Mouse (Mus musculus) neural tube, embryonic 14.5 days (tissue): ENCODE measurements around the gene Pdzd2. TPM values are rescaled to one million over a fixed set of nuclear protein-coding genes. Genes with fewer than 3 reads are reported as not detected.

Experiments
- ATAC-seq: fragments of 200-750 bp; cut with Nextera tagmentation; 2 replicates; pipeline ENCODE4 v1.8.0; 2017; ENCODE audit warnings: low read depth, mild to moderate bottlenecking, moderate TSS enrichment, moderate library complexity
- H3K27ac ChIP-seq: fragments of 300-500 bp; sonication (generic); 2 replicates; pipeline ENCODE4 v1.5.1; 2014; ENCODE audit warnings: low read depth, mild to moderate bottlenecking, control low read depth, low read length, moderate library complexity, mixed read lengths
- H3K27me3 ChIP-seq: fragments of 300-500 bp; sonication (generic); 2 replicates; pipeline ENCODE4 v1.6.1; 2014; ENCODE audit warnings: low read length; ENCODE audit not compliant: control insufficient read depth, insufficient read depth
- H3K36me3 ChIP-seq: fragments of 300-500 bp; sonication (generic); 2 replicates; pipeline ENCODE4 v1.6.1; 2014; ENCODE audit warnings: low read length, mixed read lengths; ENCODE audit not compliant: control insufficient read depth, insufficient read depth
- H3K4me1 ChIP-seq: fragments of 300-500 bp; sonication (generic); 2 replicates; pipeline ENCODE4 v1.6.1; 2014; ENCODE audit warnings: low read length; ENCODE audit not compliant: control insufficient read depth, insufficient read depth
- H3K4me2 ChIP-seq: fragments of 300-500 bp; sonication (generic); 2 replicates; pipeline ENCODE4 v1.6.1; 2014; ENCODE audit warnings: mild to moderate bottlenecking, low read depth, low read length, control low read depth
- H3K4me3 ChIP-seq: fragments of 300-500 bp; sonication (generic); 2 replicates; pipeline ENCODE4 v1.5.1; 2014; ENCODE audit warnings: low read depth, low read length, control low read depth, mixed read lengths
- H3K9ac ChIP-seq: fragments of 300-500 bp; sonication (generic); replicated peaks from 2 replicates; pipeline ENCODE4 v1.6.1; 2014; ENCODE audit warnings: low read depth, mild to moderate bottlenecking, control low read depth, low read length, mixed read lengths
- H3K9me3 ChIP-seq: fragments of 300-500 bp; sonication (generic); 2 replicates; pipeline ENCODE4 v1.6.1; 2016; ENCODE audit warnings: low read length; ENCODE audit not compliant: control insufficient read depth
- WGBS: fragments of 180-500 bp; shearing (Covaris S2); extraction: QIAGEN DNeasy Blood & Tissue Kit; methylation state at CpG from one replicate; pipeline ENCODE4 v1.1.7; 2014; 5-methylcytosine and 5-hydroxymethylcytosine counted together
- polyA plus RNA-seq: library from polyadenylated mRNA; unstranded; fragments of >200 nt; fragmentation: Nextera tagmentation; extraction: Ambion mirVana; gene quantifications from 2 replicates; pipeline ENCODE4 v1.2.1, GENCODE M21; 2014

The Pdzd2 gene
- polyA plus RNA-seq, 1 experiment from 2014 or later = 16.6 TPM

DNA sequence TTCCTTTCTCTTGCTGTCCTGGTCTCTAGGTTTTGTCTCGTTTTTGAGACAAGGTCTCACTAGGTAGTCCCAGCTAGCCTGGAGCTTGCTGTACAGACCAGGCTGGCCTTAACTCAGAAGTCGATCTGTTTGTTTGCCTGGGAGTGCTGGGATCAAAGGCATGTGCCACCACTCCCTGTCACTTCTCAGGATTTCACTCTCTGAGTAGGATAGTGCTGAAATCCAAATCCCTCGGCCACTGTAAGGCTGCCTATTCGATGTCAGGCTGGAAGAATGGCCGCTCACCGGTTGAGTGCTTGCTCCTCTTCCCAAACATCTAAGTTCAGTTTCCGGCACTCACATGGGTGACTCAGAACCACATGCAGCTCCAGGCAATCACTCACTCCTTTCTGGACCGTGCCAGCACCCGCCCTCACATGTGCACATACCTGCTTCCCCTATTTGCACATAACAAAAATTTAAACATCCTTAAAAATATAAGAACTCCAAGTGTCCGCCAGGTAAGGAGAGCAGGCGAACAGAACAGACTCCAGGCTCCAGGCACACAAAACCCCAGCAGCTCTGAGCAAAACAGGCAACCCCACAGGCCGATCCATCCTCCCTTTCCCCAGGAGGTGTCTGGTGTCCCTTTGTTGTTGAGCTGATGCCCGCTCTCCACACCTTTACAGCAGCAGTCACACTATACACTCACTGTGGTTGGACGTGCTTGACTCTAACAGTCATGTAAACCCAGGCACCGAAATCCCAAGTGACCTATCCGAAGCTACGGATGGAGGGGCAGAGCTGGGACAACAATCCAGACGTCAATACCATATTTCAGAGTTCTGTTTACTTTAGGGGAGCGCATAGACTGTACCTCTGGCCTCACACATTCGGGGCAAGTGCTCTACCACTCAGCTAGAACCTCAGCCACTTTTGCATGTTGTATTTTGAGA is 124.5 kb downstream of the Pdzd2 start:
- Histone ChIP-seq H3K4me3 (no peak overlapping the region), H3K27me3 (no peaks in the 10 kb centered on the region), H3K9ac (no peak overlapping the region), H3K9me3 (no peaks in the 10 kb centered on the region), H3K4me1 (no peaks in the 10 kb centered on the region), H3K36me3 (no peaks in the 10 kb centered on the region), H3K27ac (no peak overlapping the region), H3K4me2 (no peak overlapping the region)
- WGBS = 74% methylated on average over 20 of the region's 20 CpGs
- ATAC-seq = no peak

DNA sequence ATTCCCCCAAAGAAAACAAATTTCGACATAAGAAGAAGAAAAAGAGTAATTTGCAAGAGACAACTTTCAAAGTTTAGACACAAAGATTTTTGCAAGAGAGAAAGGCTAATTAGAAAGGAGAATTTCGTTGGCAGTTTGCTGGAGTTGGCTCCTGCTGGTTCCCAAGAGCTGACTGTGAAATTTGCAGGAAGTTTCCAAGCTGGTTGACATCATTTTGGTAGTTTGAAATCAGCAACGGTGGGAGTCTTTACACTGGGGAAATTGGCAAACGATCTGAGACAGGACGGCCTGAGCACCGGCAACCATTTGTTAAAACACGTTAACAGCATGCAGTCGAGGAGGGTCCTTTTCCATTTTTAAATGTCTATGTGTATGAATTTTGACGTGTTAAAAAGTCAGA is 125.7 kb downstream of the Pdzd2 start:
- Histone ChIP-seq H3K4me2 (no peak overlapping the region), H3K9ac (no peak overlapping the region), H3K4me1 (no peaks in the 10 kb centered on the region), H3K27me3 (no peaks in the 10 kb centered on the region), H3K27ac (no peak overlapping the region), H3K4me3 (no peak overlapping the region), H3K36me3 (no peaks in the 10 kb centered on the region), H3K9me3 (no peaks in the 10 kb centered on the region)
- ATAC-seq = no peak
- 52% methylated on average over 9 of the region's 9 CpGs for WGBS

DNA sequence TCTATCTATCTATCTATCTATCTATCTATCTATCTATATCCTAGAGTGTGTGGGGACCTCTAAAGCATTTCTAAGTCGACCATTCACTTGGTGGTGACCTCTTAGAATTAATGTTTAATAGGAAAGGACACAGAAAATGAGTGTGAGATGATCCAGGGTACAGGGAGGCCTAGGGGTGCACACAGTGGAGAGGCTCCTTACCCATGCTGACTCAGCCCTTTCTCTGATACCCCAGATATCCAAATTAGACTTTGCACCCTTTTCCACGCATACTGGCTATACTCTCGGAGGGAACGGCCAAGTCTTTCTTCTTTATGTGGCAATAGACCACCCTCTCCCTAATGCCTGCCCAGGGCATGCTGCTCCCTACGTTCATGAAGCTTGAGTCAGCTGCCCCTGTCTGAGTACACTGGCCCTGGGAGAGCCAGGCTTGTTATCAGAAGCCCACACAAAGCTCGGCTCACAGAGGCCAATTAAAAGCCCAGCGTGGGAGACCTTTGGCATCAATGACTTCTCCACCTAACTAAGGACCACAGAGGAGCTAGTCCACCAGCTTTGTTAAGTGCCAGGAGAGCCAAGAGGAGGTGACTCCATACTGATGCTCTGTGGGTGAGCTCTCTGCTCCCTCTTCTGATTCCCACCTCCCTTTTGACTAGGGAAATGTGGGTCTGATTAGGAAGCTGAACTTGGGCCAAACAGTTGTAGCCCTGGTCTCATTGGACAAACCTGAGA is 126.6 kb downstream of the Pdzd2 start:
- H3K4me3 ChIP-seq = no peak overlapping the region
- ATAC-seq = no peak
- no peaks in the 10 kb centered on the region for H3K4me1 ChIP-seq
- H3K9ac ChIP-seq = no peak overlapping the region
- H3K27me3 ChIP-seq = no peaks in the 10 kb centered on the region
- H3K27ac ChIP-seq = no peak overlapping the region
- WGBS = 78% methylated on average over 7 of the region's 7 CpGs
- H3K4me2 ChIP-seq = no peak overlapping the region
- H3K9me3 ChIP-seq = no peaks in the 10 kb centered on the region
- H3K36me3 ChIP-seq = no peaks in the 10 kb centered on the region

DNA sequence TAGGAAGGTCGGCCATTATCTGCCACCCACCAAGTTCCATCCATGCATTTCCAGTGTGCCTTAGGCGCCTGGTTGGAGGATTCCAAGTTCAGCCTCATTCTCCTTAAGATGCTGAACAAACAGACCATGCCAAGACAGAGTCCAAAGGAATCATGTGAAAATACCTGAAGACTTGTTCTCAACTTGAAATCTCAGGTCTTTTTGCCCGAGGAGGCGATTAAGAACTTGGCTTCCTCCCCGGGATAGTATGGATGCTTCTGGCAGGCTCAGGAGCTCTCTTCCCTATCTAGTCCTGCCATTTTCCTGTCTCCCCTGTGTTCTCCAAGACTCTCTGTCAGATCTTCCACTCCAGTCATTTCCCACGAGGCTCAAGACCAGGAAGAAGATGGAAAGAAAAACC is 131.6 kb downstream of the Pdzd2 start:
- no peak overlapping the region for H3K9ac ChIP-seq
- no peaks in the 10 kb centered on the region for H3K27me3 ChIP-seq
- no peak for ATAC-seq
- H3K4me1 ChIP-seq = no peaks in the 10 kb centered on the region
- no peaks in the 10 kb centered on the region for H3K36me3 ChIP-seq
- WGBS = 92% methylated on average over 6 of the region's 6 CpGs
- no peak overlapping the region for H3K4me2 ChIP-seq
- no peak overlapping the region for H3K27ac ChIP-seq
- H3K9me3 ChIP-seq = no peaks in the 10 kb centered on the region
- H3K4me3 ChIP-seq = no peak overlapping the region

DNA sequence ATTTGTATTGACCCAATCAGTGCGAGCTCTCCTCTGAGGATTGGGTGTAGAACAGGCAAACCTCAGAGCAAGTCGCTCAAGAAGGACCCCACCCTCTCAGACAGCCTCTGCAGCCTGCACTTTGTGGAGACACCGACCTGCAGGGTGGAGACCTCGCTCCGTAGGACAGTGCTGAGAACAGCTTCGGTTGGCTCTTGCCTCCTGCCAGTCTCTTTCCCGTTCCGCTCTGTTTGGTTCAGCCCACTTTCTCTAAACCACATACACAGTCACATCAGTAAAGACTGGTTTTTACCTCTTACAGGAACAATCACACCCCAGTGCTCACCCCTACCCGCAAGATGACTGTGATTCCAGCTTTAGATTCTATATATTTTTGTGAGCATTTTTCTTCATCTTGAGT is 133.4 kb downstream of the Pdzd2 start:
- Histone ChIP-seq H3K9me3 (no peaks in the 10 kb centered on the region), H3K4me3 (no peak overlapping the region), H3K27ac (no peak overlapping the region), H3K27me3 (no peaks in the 10 kb centered on the region), H3K9ac (no peak overlapping the region), H3K4me2 (no peak overlapping the region), H3K36me3 (no peaks in the 10 kb centered on the region), H3K4me1 (no peaks in the 10 kb centered on the region)
- 78% methylated on average over 9 of the region's 9 CpGs for WGBS
- ATAC-seq = no peak

DNA sequence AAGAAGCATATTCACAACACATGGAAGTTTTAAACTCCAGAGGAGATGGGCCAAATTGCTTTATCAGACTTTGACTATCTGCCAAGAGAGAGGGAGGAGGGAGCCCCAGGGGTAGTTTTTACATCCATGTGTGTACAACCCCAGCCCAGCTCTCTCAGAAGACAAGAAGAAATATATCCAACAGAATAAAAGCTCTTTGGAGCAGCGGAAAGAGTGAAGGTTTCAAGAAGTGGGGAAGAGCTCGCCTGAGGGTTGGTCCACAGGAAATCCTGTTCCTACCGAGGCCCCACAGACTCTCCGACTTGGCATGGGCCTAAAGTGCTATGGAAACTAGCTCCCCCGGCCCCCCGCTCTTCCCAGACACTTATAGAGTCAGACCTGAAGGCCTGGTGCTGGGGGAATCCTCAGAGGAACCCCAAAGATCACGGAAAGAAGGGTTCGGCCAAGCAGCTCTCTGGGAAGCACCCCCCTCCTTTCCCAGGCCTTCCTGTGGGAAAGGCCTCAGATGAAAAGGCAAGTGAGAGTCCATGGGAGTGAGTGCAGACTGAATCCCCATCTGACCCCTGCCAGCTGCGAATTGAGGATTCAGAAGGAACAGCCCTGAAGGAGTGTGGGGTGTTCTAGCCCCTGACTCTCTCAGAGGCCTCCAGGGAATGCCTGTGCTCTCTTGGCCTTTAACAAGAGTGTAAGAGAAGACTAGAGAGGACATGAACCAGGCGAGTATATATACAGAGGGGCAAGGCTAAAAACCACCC is 134.3 kb downstream of the Pdzd2 start:
- Histone ChIP-seq H3K27me3 (no peaks in the 10 kb centered on the region), H3K36me3 (no peaks in the 10 kb centered on the region), H3K4me2 (no peak overlapping the region), H3K4me1 (no peaks in the 10 kb centered on the region), H3K9ac (no peak overlapping the region), H3K9me3 (no peaks in the 10 kb centered on the region), H3K27ac (no peak overlapping the region), H3K4me3 (no peak overlapping the region)
- 74% methylated on average over 10 of the region's 10 CpGs for WGBS
- ATAC-seq = peak; percentile 39; the same call in 1 of the 2 replicates

DNA sequence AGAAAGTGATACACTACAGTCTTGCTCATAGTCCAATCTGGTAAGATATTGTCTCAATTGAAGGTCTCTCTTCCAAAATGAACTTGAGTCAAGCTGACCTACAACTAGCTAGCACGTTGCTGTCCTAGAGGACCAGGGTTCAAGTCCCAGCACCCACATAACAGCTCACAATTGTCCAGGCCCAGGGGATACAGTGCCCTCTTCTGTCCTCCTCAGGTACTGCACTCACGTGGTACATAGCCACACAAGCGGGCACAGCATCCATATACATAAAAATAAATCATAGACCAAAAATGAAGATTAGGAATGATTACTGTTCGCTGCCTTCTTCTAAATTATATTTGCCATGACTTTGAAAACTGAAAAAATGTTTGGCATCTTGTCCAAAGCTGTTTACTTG is 136.1 kb downstream of the Pdzd2 start:
- 96% methylated on average over 4 of the region's 4 CpGs for WGBS
- Histone ChIP-seq H3K4me1 (no peaks in the 10 kb centered on the region), H3K36me3 (no peaks in the 10 kb centered on the region), H3K9me3 (no peaks in the 10 kb centered on the region), H3K27ac (no peak overlapping the region), H3K4me3 (no peak overlapping the region), H3K27me3 (no peaks in the 10 kb centered on the region), H3K9ac (no peak overlapping the region), H3K4me2 (no peak overlapping the region)
- ATAC-seq = no peak

DNA sequence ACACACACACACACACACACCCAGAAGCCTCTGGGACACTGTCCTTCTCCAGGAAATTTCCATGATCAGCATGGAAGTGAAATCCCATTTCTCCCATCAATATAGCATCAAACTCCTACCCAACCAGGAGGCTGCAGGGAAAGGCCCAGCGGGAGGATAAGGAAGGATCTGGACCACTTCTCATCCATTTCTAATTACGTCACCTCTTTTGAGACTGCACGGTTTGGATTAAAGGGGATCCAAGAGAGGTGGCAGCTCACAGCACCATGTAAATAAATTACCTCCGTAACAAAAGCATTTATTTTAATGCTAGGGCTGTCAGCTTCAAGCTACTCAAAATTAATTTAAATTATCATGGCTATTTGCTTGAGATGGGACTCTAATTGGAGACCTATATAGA is 146.6 kb downstream of the Pdzd2 start:
- Histone ChIP-seq H3K4me1 (no peaks in the 10 kb centered on the region), H3K27ac (no peak overlapping the region), H3K9ac (no peak overlapping the region), H3K4me3 (no peak overlapping the region), H3K27me3 (no peaks in the 10 kb centered on the region), H3K4me2 (no peak overlapping the region), H3K36me3 (no peaks in the 10 kb centered on the region), H3K9me3 (no peaks in the 10 kb centered on the region)
- no peak for ATAC-seq
- WGBS = 48% methylated on average over 4 of the region's 4 CpGs
